Mouse (Mus musculus): ENCODE measurements at regions not wholly inside any gene's neighbourhood (a gene's known extent, or its start where the extent isn't known, plus 50 kb on each side); places are given as distances from the start of the nearest gene placed in this dataset.
"Not testable (repeated sequence)": the region's sequence is repeated elsewhere in the genome, so short reads cannot be mapped to it uniquely, and the experiment has no call there.

- CTCF ChIA-PET, result not testable (repeated sequence)
Measured at GRCm38 (mm10) chr12:114757948-114758347, 1214.2 kb downstream of the Adam6a start.

- CTCF ChIA-PET, result not testable (repeated sequence)
Measured at GRCm38 (mm10) chr12:114764211-114764610, 1220.5 kb downstream of the Adam6a start.

- CTCF ChIA-PET, result interaction anchor here (0.7 kb wide), 1 partner anchor 246 kb away, joined by 3 read pairs; no protein-coding TSS in a partner anchor
Measured at GRCm38 (mm10) chr12:114775414-114775813, 1231.7 kb downstream of the Adam6a start.

- CTCF ChIA-PET, result no interaction called here
Measured at GRCm38 (mm10) chr12:114804422-114804821, 1243.1 kb upstream of the Zfp386 start.

- CTCF ChIA-PET, result no interaction called here
Measured at GRCm38 (mm10) chr12:114809186-114809585, 1238.3 kb upstream of the Zfp386 start.

- CTCF ChIA-PET, result not testable (repeated sequence)
Measured at GRCm38 (mm10) chr12:114816858-114817257, 1230.7 kb upstream of the Zfp386 start.

- CTCF ChIA-PET, result no interaction called here
Measured at GRCm38 (mm10) chr12:114832916-114833315, 1214.6 kb upstream of the Zfp386 start.
